Mouse (Mus musculus): ENCODE measurements around the gene Ifit3. TPM values are rescaled to one million over a fixed set of nuclear protein-coding genes. Genes with fewer than 3 reads are reported as not detected.
"Not testable (repeated sequence)": the region's sequence is repeated elsewhere in the genome, so short reads cannot be mapped to it uniquely, and the experiment has no call there.

The Ifit3 gene
- total RNA-seq, 2 experiments from 2014 or later, result 10.9 to 13.1 TPM

- not testable (repeated sequence) for DNase-seq
These were observed 4.8 kb downstream of the Ifit3 start for GRCm38 (mm10) chr19:34587898-34588692.

- no peak for DNase-seq
These were observed 5.6 kb downstream of the Ifit3 start for GRCm38 (mm10) chr19:34588959-34589358.

- DNase-seq, result no peak
These were observed 10.1 kb downstream of the Ifit3 start for GRCm38 (mm10) chr19:34593456-34593855.

GRCm38 (mm10) chr19:34594523-34594922 lies 11.2 kb downstream of the Ifit3 start:
- DNase-seq, result not testable (repeated sequence)

GRCm38 (mm10) chr19:34596811-34597210 lies 13.5 kb downstream of the Ifit3 start:
- no peak for DNase-seq

- DNase-seq, result peak; percentile 32 to 62
These were observed 15.0 kb downstream of the Ifit3 start for GRCm38 (mm10) chr19:34598341-34598740.

GRCm38 (mm10) chr19:34599250-34599649 lies 15.9 kb downstream of the Ifit3 start:
- not testable (repeated sequence) for DNase-seq

GRCm38 (mm10) chr19:34601888-34602287 lies 18.6 kb downstream of the Ifit3 start, which contains the start of gene Ifit1bl1:
Gene Ifit1bl1, minus strand, starts transcription at chr19:34601956.
- DNase-seq, result not testable (repeated sequence)

GRCm38 (mm10) chr19:34605472-34605871 lies 22.1 kb downstream of the Ifit3 start:
- DNase-seq, result no peak

- DNase-seq, result peak; percentile 40 to 57
These were observed 24.1 kb downstream of the Ifit3 start, which contains the start of gene Ifit3b for GRCm38 (mm10) chr19:34607237-34608051. Gene Ifit3b, plus strand, starts transcription at chr19:34607970.

- DNase-seq, result not testable (repeated sequence)
These were observed 26.8 kb downstream of the Ifit3 start for GRCm38 (mm10) chr19:34610118-34610517.

- DNase-seq, result not testable (repeated sequence)
These were observed 29.1 kb downstream of the Ifit3 start for GRCm38 (mm10) chr19:34612243-34613001.

GRCm38 (mm10) chr19:34620871-34621270 lies 37.5 kb downstream of the Ifit3 start:
- DNase-seq, result no peak

GRCm38 (mm10) chr19:34623781-34624180 lies 40.5 kb downstream of the Ifit3 start:
- DNase-seq, result no peak

GRCm38 (mm10) chr19:34624663-34625062 lies 41.3 kb downstream of the Ifit3 start:
- DNase-seq, result no peak

GRCm38 (mm10) chr19:34627496-34627895 lies 44.2 kb downstream of the Ifit3 start:
- no peak for DNase-seq

GRCm38 (mm10) chr19:34631487-34631886 lies 48.2 kb downstream of the Ifit3 start:
- no peak for DNase-seq

GRCm38 (mm10) chr19:34633484-34633883 lies 50.2 kb downstream of the Ifit3 start:
- DNase-seq, result no peak

- peak; percentile 36 to 68 for DNase-seq
These were observed 53.7 kb downstream of the Ifit3 start for GRCm38 (mm10) chr19:34636933-34637557.

All from adrenal gland, postnatal 36 days (tissue).